Mouse (Mus musculus) regulatory T cell (primary cell): Measurements from ENCODE around the gene Vmn1r237.

Experiments
- in situ Hi-C: fragments of 300-600 bp; cut with MboI, MseI; formaldehyde crosslinking; loops from one replicate; pipeline ENCODE4 v1.15.1; 2025; ENCODE audit warnings: high pct_unique_total_duplicates

The Vmn1r237 gene

DNA sequence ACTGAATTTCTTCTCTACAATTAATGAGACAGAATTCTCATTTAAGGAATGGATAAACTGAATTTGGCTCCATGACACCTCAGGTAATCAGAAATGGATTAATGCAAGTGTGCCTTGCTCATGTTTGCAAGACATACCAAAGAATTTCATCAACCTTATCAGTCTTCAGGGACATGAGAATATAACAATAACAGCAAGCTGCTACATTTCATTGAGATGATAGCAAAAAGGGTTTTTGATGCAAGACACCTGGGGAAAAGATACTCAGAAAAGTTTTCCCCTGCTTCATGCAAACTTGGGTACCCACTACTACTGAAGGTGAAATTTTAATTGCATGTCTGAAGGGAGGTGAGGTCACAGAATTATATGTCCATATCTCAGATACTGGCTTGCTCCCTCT, at the start of gene Vmn1r237:
Vmn1r237 (plus strand) TSS at position 301 of the 400 bp plus-strand sequence.
- in situ Hi-C loops: no loop called here

- in situ Hi-C loops: loop anchor here (5.0 kb wide), 1 partner anchor 240 kb away; no protein-coding TSS in a partner anchor
Measured at GRCm38 (mm10) chr17:21272103-21272502, 39.6 kb upstream of the Vmn1r237 start.

GRCm38 (mm10) chr17:21282642-21283041, 29.0 kb upstream of the Vmn1r237 start, which contains the start of gene Vmn1r236:
Vmn1r236 (plus strand) TSS chr17:21282942.
- in situ Hi-C loops: no loop called here

DNA sequence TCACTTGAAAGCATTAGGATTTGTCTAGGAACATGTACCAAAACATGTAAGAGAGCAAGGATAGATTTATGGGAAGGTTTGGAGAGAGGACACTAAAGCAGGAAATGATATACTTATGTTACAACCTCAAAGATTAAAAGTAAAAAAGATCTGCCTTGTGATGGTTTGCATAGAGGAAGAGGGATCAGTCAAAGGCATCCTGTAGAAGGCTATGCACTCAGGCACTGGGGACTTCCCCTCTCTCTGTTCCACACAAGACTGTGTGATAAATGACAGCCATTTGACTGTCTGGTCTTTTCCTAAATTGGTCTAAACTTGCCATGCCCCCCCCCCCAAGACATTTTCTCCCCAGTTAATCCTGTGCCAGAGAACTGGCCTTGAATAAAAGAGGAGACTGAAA, 27.3 kb upstream of the Vmn1r237 start:
- in situ Hi-C loops: no loop called here

DNA sequence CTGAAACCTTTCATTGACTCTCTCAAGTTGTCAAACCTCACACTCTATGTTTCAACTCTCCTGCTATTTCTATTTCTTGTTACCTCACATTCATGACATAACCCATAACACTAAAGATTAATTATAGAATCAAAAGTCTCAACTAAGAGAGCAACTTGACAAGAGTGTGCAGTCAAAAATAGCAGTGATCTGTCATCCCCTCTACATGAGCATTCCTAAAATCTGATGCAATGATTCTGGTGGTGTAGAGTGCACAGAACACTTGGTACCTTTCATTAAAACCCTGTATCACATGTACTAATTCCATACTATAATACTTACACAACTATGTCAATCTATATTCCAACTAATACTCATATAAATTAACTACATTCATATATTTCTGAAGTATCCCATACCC, 22.0 kb upstream of the Vmn1r237 start:
- in situ Hi-C loops: no loop called here
